Mouse (Mus musculus) gastrocnemius, adult 2 months (tissue): Measurements from ENCODE around the gene Camta1. TPM values are rescaled to one million over a fixed set of nuclear protein-coding genes. Genes with fewer than 3 reads are reported as not detected.

Experiments used
- DNase-seq: peaks from one replicate; pipeline ENCODE4 v3.0.0; 2022
- H3K27ac ChIP-seq: fragments of 200-600 bp; 2 replicates; pipeline ENCODE4 v1.8.1; 2022; ENCODE audit warnings: mild to moderate bottlenecking
- H3K4me3 ChIP-seq: fragments of 200-600 bp; 2 replicates; pipeline ENCODE4 v1.8.1; 2022; ENCODE audit warnings: mild to moderate bottlenecking, moderate library complexity
- CTCF ChIP-seq: fragments of 200-600 bp; IDR thresholded peaks from 2 replicates; pipeline ENCODE4 v1.8.1; 2022; ENCODE audit warnings: antibody characterized with exemption, mild to moderate bottlenecking, moderate library complexity
- intact Hi-C: fragments of 180-260 bp; cut with DNase I; formaldehyde crosslinking; loops from one replicate; pipeline ENCODE4 v1.15.1; 2025
- total RNA-seq, 2 experiments: library from RNA; stranded (reverse); gene quantifications; 2 replicates each; pipeline ENCODE4 v1.2.3; 2021

Gene Camta1
- total RNA-seq, 2 experiments from 2014 or later, result 95.9 to 126 TPM

DNA sequence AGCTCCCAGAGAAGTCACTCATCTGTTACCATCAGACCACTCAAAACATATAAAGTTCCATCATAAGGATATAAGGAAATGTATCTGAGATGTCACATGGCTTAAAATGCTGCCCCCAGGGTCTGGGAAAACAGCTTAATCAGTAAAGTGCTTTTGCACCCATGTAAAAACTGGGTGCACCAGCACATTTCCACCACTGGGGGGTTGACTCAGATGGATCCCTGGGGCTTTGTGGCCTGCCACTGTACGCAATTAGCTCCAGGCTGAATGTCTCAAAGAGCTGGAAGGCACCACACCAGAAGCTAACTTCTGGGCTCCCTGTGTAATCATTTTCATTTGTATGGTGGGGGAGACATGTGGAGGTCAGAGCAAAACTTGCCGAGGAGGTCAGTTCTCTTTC, 10.5 kb downstream of the Camta1 start:
- Histone ChIP-seq H3K4me3 (no peak overlapping the region), H3K27ac (peak overlapping the region; percentile 41)
- peak; percentile 49 for DNase-seq
- intact Hi-C loops, result loop anchor here (2.0 to 5.0 kb wide), 2 partner anchors 366 to 569 kb away; no protein-coding TSS in a partner anchor
- TF ChIP-seq CTCF, result peak; percentile 67

DNA sequence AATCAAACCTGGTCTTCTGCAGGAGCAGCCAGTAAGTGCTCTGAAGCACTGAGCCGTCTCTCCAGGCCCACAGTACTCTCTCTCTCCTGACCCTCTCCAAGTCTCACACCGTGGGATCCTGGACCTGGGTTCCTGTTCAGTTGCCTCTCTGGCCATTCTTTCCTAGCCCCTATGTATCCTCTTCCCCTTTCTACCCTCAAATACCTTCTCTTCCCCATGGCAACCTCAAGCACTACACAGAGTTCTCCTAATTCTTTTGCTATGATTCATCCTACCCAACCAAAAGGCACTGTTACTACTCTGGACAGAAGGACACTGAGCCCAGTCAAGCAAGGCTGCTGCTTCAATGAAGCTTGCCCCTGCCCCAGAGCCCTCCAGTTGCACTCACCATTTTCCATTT, 19.1 kb downstream of the Camta1 start:
- intact Hi-C loops, result no loop called here
- TF ChIP-seq CTCF, result no peak
- Histone ChIP-seq H3K27ac (no peak overlapping the region), H3K4me3 (no peak overlapping the region)
- no peak for DNase-seq

DNA sequence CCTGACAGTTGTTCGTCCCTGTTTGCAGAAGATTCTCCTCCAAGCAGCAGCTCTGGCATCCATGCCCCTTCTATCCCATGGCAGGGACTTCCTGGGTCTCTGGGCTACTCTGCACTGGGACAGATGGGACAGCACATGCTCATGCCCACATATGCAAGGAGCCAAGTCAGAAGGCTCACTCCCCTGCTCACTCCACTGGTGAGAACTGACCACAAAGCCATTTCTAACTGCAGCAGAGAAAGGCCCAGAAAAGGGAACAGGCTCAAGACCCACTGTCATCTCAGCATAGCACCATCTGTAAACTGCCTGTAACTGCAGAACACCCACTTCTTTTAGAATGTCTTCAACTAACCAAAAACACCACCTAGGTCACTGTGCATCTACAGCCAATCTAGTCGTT, 23.2 kb downstream of the Camta1 start:
- TF ChIP-seq CTCF, result no peak
- Histone ChIP-seq H3K27ac (no peak overlapping the region), H3K4me3 (no peak overlapping the region)
- intact Hi-C loops, result no loop called here
- no peak for DNase-seq

DNA sequence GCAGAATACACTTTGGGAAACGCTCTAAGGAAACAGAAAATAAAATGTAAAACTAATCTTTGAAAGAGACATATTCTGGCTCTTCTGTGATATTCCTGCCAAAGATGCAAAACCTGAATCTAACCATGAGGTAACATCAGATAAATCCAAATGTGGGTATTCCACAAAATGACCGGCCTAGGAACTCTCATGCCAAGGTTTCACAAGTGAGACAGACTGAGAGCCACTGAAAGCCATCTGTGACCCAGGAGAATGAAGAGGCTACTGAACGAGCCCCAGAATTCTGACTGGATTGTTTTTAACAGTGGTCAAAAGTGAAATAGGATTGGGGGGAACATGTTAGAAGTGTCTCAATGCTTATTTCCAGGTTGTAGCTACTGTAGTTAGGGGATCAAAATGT, 25.8 kb downstream of the Camta1 start:
- no peak for DNase-seq
- no peak for TF ChIP-seq CTCF
- intact Hi-C loops, result no loop called here

DNA sequence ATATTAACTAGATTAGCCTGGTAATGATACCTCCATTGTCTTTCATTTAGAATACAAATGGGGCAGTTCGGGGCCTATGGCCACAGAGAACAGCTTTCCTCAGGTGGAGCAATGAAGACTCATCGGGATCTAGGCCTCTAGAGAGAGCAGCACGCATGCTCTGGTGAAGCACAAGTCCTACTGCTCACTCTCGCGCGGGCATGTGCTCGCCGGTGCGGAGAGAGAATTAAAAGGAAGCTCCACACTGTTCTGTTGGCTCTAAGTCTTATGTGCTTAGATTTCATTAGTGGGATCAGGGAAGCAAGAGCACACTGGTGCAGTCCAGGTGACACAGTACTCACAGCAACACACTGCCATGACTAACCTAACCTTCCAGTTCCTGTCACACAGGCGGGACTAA, 27.1 kb downstream of the Camta1 start:
- TF ChIP-seq CTCF, result no peak
- no peak overlapping the region for H3K4me3 ChIP-seq
- intact Hi-C loops, result no loop called here
- no peak overlapping the region for H3K27ac ChIP-seq
- DNase-seq, result no peak

More for the DNA sequence above, 25.8 kb downstream of the Camta1 start:
- Histone ChIP-seq H3K4me3 (no peak overlapping the region), H3K27ac (no peak overlapping the region)

DNA sequence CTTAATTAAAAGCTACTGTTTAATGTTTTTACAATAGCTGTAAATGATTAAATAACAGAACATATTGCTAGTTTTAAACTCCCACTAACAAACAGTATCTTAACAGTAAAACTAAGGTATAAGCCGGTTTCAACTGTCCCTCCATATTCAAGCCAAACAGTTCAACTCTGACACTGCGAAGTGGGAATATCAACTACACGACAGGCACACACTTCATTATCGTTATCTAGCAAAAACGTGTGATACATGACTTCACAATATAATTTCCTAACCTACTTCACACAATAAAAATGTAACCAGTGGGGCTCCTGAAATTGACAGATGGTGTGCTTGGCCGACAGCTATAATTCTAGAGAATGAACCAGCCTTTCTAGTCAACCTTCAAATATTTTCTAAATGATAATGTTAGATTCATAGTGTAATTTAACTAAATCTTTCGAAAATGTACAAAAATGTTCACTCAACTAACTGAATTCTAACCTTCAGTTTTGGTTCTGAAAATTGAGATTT, 27.7 kb downstream of the Camta1 start:
- Histone ChIP-seq H3K4me3 (no peak overlapping the region), H3K27ac (no peak overlapping the region)
- intact Hi-C loops, result no loop called here
- TF ChIP-seq CTCF, result no peak
- no peak for DNase-seq

DNA sequence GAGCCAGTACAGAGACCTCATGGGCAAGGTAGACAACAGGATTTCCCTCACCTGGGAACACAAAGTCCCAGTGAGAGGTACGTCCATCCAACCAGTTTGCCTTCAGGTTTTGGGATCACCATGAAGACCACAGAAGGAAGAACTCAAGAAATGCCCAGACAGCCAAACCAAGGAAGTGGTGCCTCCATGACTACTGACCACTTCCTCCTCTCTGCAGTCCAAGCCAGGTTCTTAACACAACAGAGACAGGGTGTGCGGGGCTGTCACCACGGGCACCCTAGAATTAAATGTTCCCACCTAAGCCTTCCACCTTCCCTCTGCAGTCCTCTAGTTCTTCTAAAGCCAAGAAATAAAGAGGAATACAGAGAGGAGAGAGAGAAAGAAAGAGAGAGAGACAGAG, 33.8 kb downstream of the Camta1 start:
- Histone ChIP-seq H3K27ac (no peak overlapping the region), H3K4me3 (no peak overlapping the region)
- TF ChIP-seq CTCF, result no peak
- intact Hi-C loops, result no loop called here
- DNase-seq, result no peak

DNA sequence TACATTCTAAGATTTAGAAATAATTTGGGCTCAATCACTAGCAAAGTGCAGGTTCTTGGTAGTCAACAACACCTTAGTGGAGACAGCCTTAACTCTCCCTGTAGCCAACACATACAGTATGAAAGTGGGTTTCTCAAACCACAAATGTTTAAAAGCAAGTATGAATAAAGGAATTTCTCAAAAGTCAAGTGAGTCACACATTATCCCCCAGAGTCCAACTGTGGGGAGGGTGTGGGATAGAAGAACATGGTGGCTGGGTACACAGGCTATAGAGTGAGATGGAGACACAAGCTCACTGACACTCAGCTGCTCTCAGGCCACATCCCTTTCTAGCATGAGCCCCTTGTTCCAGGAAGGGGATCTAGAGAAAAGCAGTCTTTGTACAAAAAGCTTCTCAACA, 34.3 kb downstream of the Camta1 start:
- intact Hi-C loops, result no loop called here
- Histone ChIP-seq H3K27ac (no peak overlapping the region), H3K4me3 (no peak overlapping the region)
- DNase-seq, result no peak
- no peak for TF ChIP-seq CTCF

DNA sequence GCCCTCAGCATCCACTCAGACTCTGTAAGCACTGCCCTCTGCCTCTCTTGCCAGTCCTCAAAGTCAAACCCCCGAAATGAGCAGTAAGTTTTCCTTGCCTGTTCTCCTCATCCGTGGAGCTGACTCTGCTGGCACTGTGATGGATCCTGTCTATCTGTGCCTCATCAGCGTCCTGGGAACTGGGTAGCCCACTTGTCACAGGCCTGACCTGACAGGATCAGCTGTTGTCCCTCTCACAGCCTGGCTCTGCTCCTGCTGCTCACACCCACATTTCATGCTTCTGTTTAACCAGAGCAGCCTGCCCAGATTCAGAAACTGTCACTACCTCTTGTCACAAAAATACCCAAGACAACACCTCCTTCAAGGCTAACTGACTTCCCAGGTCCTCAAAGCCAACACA, 37.7 kb downstream of the Camta1 start:
- Histone ChIP-seq H3K4me3 (no peak overlapping the region), H3K27ac (peak overlapping the region; percentile 46)
- no peak for TF ChIP-seq CTCF
- DNase-seq, result peak; percentile 36
- intact Hi-C loops, result no loop called here

DNA sequence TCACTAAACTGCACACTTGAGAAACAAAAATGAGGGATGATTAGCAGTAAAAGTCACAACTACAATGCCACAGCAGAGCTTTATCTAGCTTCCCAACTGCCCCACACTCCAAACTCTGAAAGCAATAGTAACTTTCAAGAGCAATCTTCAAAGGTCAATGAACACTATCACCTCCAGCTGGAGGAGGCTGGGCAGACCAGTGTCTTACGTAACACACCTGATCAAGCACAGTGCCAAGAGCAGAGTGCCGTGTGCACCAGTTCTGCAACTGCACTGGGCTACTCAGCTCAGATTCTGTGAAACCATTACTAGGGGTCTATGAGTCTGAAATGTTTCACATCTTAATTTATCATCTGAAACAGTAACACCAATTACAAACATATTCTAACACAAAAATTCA, 38.7 kb downstream of the Camta1 start:
- intact Hi-C loops, result no loop called here
- peak; percentile 31 for DNase-seq
- no peak for TF ChIP-seq CTCF
- peak overlapping the region; percentile 0; the same call in 1 of the 2 replicates for H3K27ac ChIP-seq
- H3K4me3 ChIP-seq, result no peak overlapping the region

DNA sequence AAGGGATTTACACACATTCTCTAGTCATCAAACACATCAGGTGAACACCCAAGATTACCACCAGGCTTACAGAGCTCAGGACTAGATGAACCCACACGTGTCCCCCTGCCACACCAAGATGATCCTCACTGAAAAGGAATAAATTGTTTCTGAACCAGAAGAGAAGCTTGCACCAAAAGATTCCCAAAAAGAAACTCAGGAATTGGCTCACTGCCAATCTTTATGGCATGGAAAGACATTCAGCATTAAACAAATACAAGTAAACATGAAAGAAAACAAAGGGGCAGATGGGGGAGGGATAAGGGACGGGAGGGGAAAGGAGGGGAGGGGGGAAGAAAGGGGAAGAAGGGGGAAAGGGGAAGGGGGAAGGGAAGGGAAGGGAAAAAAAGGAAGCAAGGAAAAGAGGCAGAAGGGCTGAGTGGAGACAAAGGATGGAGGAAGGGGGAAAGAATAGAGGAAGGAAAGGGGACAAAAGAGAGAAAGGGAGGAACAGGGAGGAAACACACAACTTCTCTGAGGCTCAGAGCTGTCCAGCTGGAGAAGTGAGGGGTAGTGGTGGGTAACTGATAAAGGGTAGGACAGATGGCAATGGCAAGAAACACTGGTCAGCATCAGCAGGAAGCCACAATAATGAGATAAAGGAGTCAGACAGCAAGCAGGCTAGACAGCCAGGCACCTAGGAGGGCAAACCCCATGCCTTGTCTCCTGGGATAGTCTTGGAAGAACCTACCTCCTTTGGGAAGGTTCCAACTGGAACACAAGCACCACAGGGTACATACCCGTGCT, 43.5 kb downstream of the Camta1 start:
- Histone ChIP-seq H3K27ac (no peak overlapping the region), H3K4me3 (no peak overlapping the region)
- intact Hi-C loops, result no loop called here
- no peak for DNase-seq
- no peak for TF ChIP-seq CTCF

DNA sequence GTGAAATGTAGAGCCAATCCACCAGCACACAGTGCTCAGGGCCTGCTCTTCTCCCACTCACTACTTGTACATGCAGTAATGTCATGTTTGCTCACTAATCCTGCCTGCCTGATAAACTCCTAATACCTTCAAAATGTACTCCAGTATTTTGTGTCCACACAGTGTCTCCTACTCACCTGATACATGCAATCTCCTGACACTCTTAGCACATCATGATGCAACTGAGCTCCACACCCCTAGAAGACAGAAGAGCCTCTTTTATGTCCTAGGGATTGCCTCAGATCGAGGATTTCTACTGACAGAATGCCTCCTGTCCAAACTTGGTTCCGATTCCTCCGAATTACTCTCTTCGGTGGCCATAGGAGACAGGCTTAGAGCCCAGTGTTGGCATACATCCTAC, 48.0 kb downstream of the Camta1 start:
- intact Hi-C loops, result no loop called here
- no peak for DNase-seq
- H3K27ac ChIP-seq, result no peak overlapping the region
- no peak for TF ChIP-seq CTCF
- no peak overlapping the region for H3K4me3 ChIP-seq

DNA sequence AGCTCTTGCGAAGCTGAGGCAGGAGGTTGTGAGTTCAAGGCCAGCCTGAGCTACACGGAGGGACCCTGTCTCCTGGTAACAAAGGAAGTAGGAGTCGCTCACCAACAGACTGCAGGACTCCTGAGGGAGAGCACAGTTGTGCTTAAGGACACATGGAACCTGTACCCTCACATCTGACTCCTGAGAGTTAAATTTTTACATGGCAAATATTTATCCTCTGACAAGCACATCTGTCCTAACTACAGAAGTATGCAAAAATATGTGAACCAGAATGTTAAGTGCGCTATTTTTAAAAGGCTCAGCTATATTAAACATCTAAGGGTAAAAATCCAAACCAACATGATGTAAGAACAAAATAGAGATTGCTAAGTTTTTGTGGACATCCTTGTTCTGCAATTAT, 56.0 kb downstream of the Camta1 start:
- H3K4me3 ChIP-seq, result no peak overlapping the region
- TF ChIP-seq CTCF, result no peak
- intact Hi-C loops, result no loop called here
- no peak for DNase-seq
- no peak overlapping the region for H3K27ac ChIP-seq

DNA sequence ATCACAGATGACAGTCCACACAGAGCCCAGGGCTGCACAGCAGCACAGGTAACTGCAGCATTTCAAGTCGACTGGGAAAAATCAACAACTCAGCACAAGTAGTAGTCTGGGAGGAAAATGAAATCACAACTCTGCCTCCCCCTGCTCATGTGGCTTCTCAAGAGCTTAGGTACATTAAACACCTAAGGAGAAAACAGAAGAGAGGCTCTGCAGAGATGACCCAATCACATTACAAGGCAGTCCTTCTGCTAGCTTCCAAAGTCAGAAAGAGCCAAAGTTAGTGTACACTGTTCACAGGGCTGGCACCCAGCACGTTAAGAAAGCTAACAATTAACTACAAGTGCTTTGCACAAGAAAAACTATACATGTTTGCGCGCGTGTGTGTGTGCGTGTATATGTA, 56.6 kb downstream of the Camta1 start:
- TF ChIP-seq CTCF, result no peak
- H3K27ac ChIP-seq, result no peak overlapping the region
- intact Hi-C loops, result no loop called here
- DNase-seq, result no peak
- H3K4me3 ChIP-seq, result no peak overlapping the region
